9 mouse cellular contexts compared by ENCODE assay signal in genomic region chr10:130092838-130093440, GRCm38 (mm10). TPM values are rescaled to one million over a fixed set of nuclear protein-coding genes. Genes with fewer than 3 reads are reported as not detected.
A peak's percentile ranks its signal among the peaks of the same experiment; 100 is the strongest.
DNase-seq lines count a peak whose midpoint lies in the region; ATAC-seq and TF ChIP-seq lines count a peak whose summit lies in the region.
"Had no signal": no experiment of that assay in that cellular context is flagged by ENCODE, and none has a peak within 500 bp of the region (broad histone marks: within the 10 kb centered on the region; RNA-seq: fewer than 3 reads in every experiment).

No protein-coding gene starts in this region.

- intact Hi-C loops in gastrocnemius, postnatal 36 days (cut with DNase I), result no loop called here

- H3K27ac ChIP-seq in hindbrain, embryonic 14.5 days, result no peak overlapping the region
- H3K27ac ChIP-seq in stomach, postnatal 0 days (replicated peaks), result no peak overlapping the region

- no peaks in the 10 kb centered on the region for H3K36me3 ChIP-seq in hindbrain, embryonic 14.5 days (replicated peaks; ENCODE audit: control insufficient read depth, insufficient read depth)
- H3K36me3 ChIP-seq in stomach, postnatal 0 days (ENCODE audit: control insufficient read depth, insufficient read depth, low read length), result no peaks in the 10 kb centered on the region

- H3K9me3 ChIP-seq in hindbrain, embryonic 14.5 days (ENCODE audit: control insufficient read depth, low read length), result no peaks in the 10 kb centered on the region
- no peaks in the 10 kb centered on the region for H3K9me3 ChIP-seq in stomach, postnatal 0 days (ENCODE audit: control insufficient read depth, low read length)

- TF ChIP-seq CTCF in stomach, postnatal 0 days (IDR thresholded peaks at IDR 0.05; ENCODE audit: low read depth), result peak; percentile 77

- H3K4me2 ChIP-seq in hindbrain, embryonic 14.5 days (replicated peaks), result no peak overlapping the region
- H3K4me2 ChIP-seq in stomach, postnatal 0 days (replicated peaks; ENCODE audit: low read depth), result no peak overlapping the region

- no peak overlapping the region for H3K4me3 ChIP-seq in hindbrain, embryonic 14.5 days (replicated peaks; ENCODE audit: low read length)
- no peak overlapping the region for H3K4me3 ChIP-seq in stomach, postnatal 0 days (ENCODE audit: low read depth, low read length)

- H3K9ac ChIP-seq in hindbrain, embryonic 14.5 days, result no peak overlapping the region
- no peak overlapping the region for H3K9ac ChIP-seq in stomach, postnatal 0 days (ENCODE audit: low read length)

- no peak for TF ChIP-seq EP300 in stomach, postnatal 0 days (optimal IDR thresholded peaks at IDR 0.05)

- H3K4me1 ChIP-seq in hindbrain, embryonic 14.5 days (replicated peaks; ENCODE audit: control insufficient read depth, insufficient read depth, low read length), result no peaks in the 10 kb centered on the region
- no peaks in the 10 kb centered on the region for H3K4me1 ChIP-seq in stomach, postnatal 0 days (replicated peaks; ENCODE audit: control insufficient read depth, insufficient read depth)

- 28% methylated on average over 5 of the region's 5 CpGs for WGBS in hindbrain, embryonic 14.5 days
- 15% methylated on average over 5 of the region's 5 CpGs for WGBS in stomach, postnatal 0 days

- DNase-seq in gastrocnemius, postnatal 10 days, result peak; percentile 51
- DNase-seq in gastrocnemius, postnatal 36 days, result no peak
- DNase-seq in NIH3T3 (ENCODE audit: low read depth), result peak; percentile 80
- DNase-seq in embryo, embryonic 10 days (ENCODE audit: low spot score), result peak; percentile 54
- DNase-seq in hindbrain, embryonic 14.5 days (ENCODE audit: low spot score), result peak; percentile 86
- DNase-seq in layer of hippocampus, postnatal 10 days (ENCODE audit: low spot score in 2 of 2), result peak; percentile 70 to 76
- peak; percentile 64 for DNase-seq in stomach, postnatal 0 days (ENCODE audit: low spot score)

- no peaks in the 10 kb centered on the region for H3K27me3 ChIP-seq in hindbrain, embryonic 14.5 days (ENCODE audit: control insufficient read depth, insufficient read depth, low read length)
- H3K27me3 ChIP-seq in stomach, postnatal 0 days (ENCODE audit: control insufficient read depth, insufficient read depth, low read length), result no peaks in the 10 kb centered on the region

- ATAC-seq in hindbrain, embryonic 14.5 days (ENCODE audit: low FRiP score), result 0 out of 2 replicates have a peak, but pooled peaks have one; percentile 66
- peak; percentile 91 for ATAC-seq in megakaryocyte-erythroid progenitor cell, adult 5-6 weeks (replicated peaks; ENCODE audit: low FRiP score, low TSS enrichment, poor library complexity, severe bottlenecking)
- ATAC-seq in stomach, postnatal 0 days (ENCODE audit: low FRiP score, low TSS enrichment), result peak; percentile 71; the same call in 1 of the 2 replicates

RNA-seq across cellular contexts. Expression of gene Olfr822, which starts 21.9 kb away (rescaled TPM):
- total RNA-seq in gastrocnemius, postnatal 10 days (2021), result not detected
- total RNA-seq in gastrocnemius, postnatal 36 days (2021), result not detected
- not detected in 2 replicates for polyA plus RNA-seq in hindbrain, embryonic 14.5 days (2014; fragmentation: Nextera tagmentation; extraction: Ambion mirVana)
- not detected for total RNA-seq in layer of hippocampus, postnatal 10 days (2021)
- not detected in 2 replicates for total RNA-seq in megakaryocyte-erythroid progenitor cell, adult 5-6 weeks (2014; fragmentation: Nextera tagmentation)
- total RNA-seq in megakaryocyte-erythroid progenitor cell, adult 5-6 weeks (2017), result not detected in 2 replicates
- polyA plus RNA-seq in stomach, postnatal 0 days (2015; fragmentation: Nextera tagmentation; extraction: Ambion mirVana), result 0.04 TPM in 1 of 2 replicates, not detected in the other
- polyA plus RNA-seq: liver, embryonic 16.5 days had no signal

RNA-seq across cellular contexts. Expression of gene Olfr823, which starts 22.2 kb away (rescaled TPM):
- not detected for total RNA-seq in gastrocnemius, postnatal 10 days (2021)
- not detected for total RNA-seq in gastrocnemius, postnatal 36 days (2021)
- polyA plus RNA-seq in hindbrain, embryonic 14.5 days (2014; fragmentation: Nextera tagmentation; extraction: Ambion mirVana), result not detected in 2 replicates
- total RNA-seq in layer of hippocampus, postnatal 10 days (2021), result not detected
- not detected in 2 replicates for total RNA-seq in megakaryocyte-erythroid progenitor cell, adult 5-6 weeks (2014; fragmentation: Nextera tagmentation)
- not detected in 2 replicates for total RNA-seq in megakaryocyte-erythroid progenitor cell, adult 5-6 weeks (2017)
- not detected in 2 replicates for polyA plus RNA-seq in stomach, postnatal 0 days (2015; fragmentation: Nextera tagmentation; extraction: Ambion mirVana)
- polyA plus RNA-seq: liver, embryonic 16.5 days had no signal

RNA-seq across cellular contexts. Expression of gene Olfr824, which starts 36.9 kb away (rescaled TPM):
- total RNA-seq in gastrocnemius, postnatal 10 days (2021), result not detected
- total RNA-seq in gastrocnemius, postnatal 36 days (2021), result not detected
- polyA plus RNA-seq in hindbrain, embryonic 14.5 days (2014; fragmentation: Nextera tagmentation; extraction: Ambion mirVana), result not detected in 2 replicates
- total RNA-seq in layer of hippocampus, postnatal 10 days (2021), result not detected
- not detected in 2 replicates for total RNA-seq in megakaryocyte-erythroid progenitor cell, adult 5-6 weeks (2014; fragmentation: Nextera tagmentation)
- not detected in 2 replicates for total RNA-seq in megakaryocyte-erythroid progenitor cell, adult 5-6 weeks (2017)
- not detected in 2 replicates for polyA plus RNA-seq in stomach, postnatal 0 days (2015; fragmentation: Nextera tagmentation; extraction: Ambion mirVana)
- polyA plus RNA-seq: liver, embryonic 16.5 days had no signal

Comparison
In these comparisons a context has a peak if more than half of its experiments do, and no peak if none do; other contexts are left out.
1. DNase-seq: peak in gastrocnemius, postnatal 10 days (single experiment), NIH3T3 (single experiment), embryo, embryonic 10 days (single experiment), hindbrain, embryonic 14.5 days (single experiment), layer of hippocampus, postnatal 10 days (2 of 2) and stomach, postnatal 0 days (single experiment); none in gastrocnemius, postnatal 36 days (0 of 2).
2. Peak in every context shown above with its lines, with median percentiles within 50 percentile points of each other: ATAC-seq.